In genomic region chr13:93345854-93346253, GRCm38 (mm10) we compare ENCODE assay signal across 31 mouse cellular contexts. TPM values are rescaled to one million over a fixed set of nuclear protein-coding genes. Genes with fewer than 3 reads are reported as not detected.
DNase-seq lines count a peak whose midpoint lies in the region; ATAC-seq and TF ChIP-seq lines count a peak whose summit lies in the region.
"Had no signal": no experiment of that assay in that cellular context is flagged by ENCODE, and none has a peak within 500 bp of the region (broad histone marks: within the 10 kb centered on the region; RNA-seq: fewer than 3 reads in every experiment).

No protein-coding gene starts in this region.

- peak in 1 of 2 experiments; percentile 50; a peak in 3 of 4 replicates for TF ChIP-seq EP300 in MEL (IDR thresholded peaks at IDR 0.05; ENCODE audit: low read depth in 1 of 2, low read length in 2 of 2)

- no peak for DNase-seq in MEL (ENCODE audit: low read depth, low spot score)
- peak; percentile 26 for DNase-seq in liver, embryonic 13.5 days
- DNase-seq in heart, adult 8-10 months (ENCODE audit: low spot score): no peak
- no peak for DNase-seq in urinary bladder, postnatal 36 days (ENCODE audit: low spot score in 2 of 2)
- DNase-seq in left cerebral cortex, adult 11 months (ENCODE audit: low spot score): no peak
- DNase-seq: adrenal gland, postnatal 10 days; cerebellum, adult 18-20 months; cerebellum, postnatal 10 days; forebrain, postnatal 0 days; heart, adult 2 months; heart, postnatal 10 days; kidney, postnatal 14 days; lung, adult 18-20 months; retina, postnatal 1 day; right cerebral cortex, postnatal 25 days; thymus, adult 18-20 months; thymus, postnatal 25 days had no signal

- H3K36me3 ChIP-seq in MEL (ENCODE audit: control insufficient read depth in 1 of 2, insufficient read depth in 2 of 2, low read length in 2 of 2): peaks cover 5 to 37% of the 10 kb centered on the region in 2 experiments; a peak in 3 of 4 replicates
- no peaks in the 10 kb centered on the region for H3K36me3 ChIP-seq in liver, embryonic 13.5 days

- TF ChIP-seq POLR2A in MEL (IDR thresholded peaks at IDR 0.05; ENCODE audit: control insufficient read depth in 1 of 2, insufficient read depth in 1 of 2, low read depth in 1 of 2, low read length in 2 of 2, poor library complexity in 1 of 2): no peak

- 32% methylated on average over 3 of the region's 3 CpGs for WGBS in liver, embryonic 13.5 days (ENCODE audit: insufficient replicate concordance)

- H3K9ac ChIP-seq in MEL (ENCODE audit: control insufficient read depth, low read depth, low read length, poor library complexity, severe bottlenecking): no peak overlapping the region
- H3K9ac ChIP-seq in liver, embryonic 13.5 days: no peak overlapping the region
- H3K9ac ChIP-seq: embryonic facial prominence, embryonic 13.5 days; forebrain, embryonic 12.5 days; forebrain, postnatal 0 days; heart, embryonic 13.5 days; hindbrain, embryonic 14.5 days; limb, embryonic 12.5 days; midbrain, embryonic 12.5 days had no signal

- peaks cover 18 to 37% of the 10 kb centered on the region in 2 experiments for H3K4me1 ChIP-seq in MEL (ENCODE audit: control insufficient read depth in 1 of 2, insufficient read depth in 2 of 2, low read length in 2 of 2)
- peaks cover 42% of the 10 kb centered on the region for H3K4me1 ChIP-seq in liver, embryonic 13.5 days (replicated peaks)
- H3K4me1 ChIP-seq: embryonic facial prominence, embryonic 13.5 days; forebrain, embryonic 12.5 days; limb, embryonic 12.5 days; midbrain, embryonic 12.5 days had no signal

- no peaks in the 10 kb centered on the region for H3K9me3 ChIP-seq in MEL (replicated peaks; ENCODE audit: insufficient read depth, low read length)
- no peaks in the 10 kb centered on the region for H3K9me3 ChIP-seq in liver, embryonic 13.5 days (replicated peaks)
- H3K9me3 ChIP-seq: embryonic facial prominence, embryonic 13.5 days; forebrain, embryonic 12.5 days; heart, embryonic 13.5 days; limb, embryonic 12.5 days; midbrain, embryonic 12.5 days had no signal

- no peaks in the 10 kb centered on the region for H3K27me3 ChIP-seq in MEL (ENCODE audit: control insufficient read depth in 1 of 2, insufficient read depth in 2 of 2, low read length in 2 of 2)
- no peaks in the 10 kb centered on the region for H3K27me3 ChIP-seq in liver, embryonic 13.5 days
- H3K27me3 ChIP-seq: embryonic facial prominence, embryonic 13.5 days; forebrain, embryonic 12.5 days; heart, embryonic 13.5 days; limb, embryonic 12.5 days; midbrain, embryonic 12.5 days had no signal

- no peak overlapping the region for H3K4me3 ChIP-seq in MEL (ENCODE audit: control insufficient read depth in 1 of 2, insufficient read depth in 1 of 2, low read depth in 2 of 2, low read length in 2 of 2)
- no peak overlapping the region for H3K4me3 ChIP-seq in liver, embryonic 13.5 days (replicated peaks)
- H3K4me3 ChIP-seq: embryonic facial prominence, embryonic 13.5 days; erythroblast, embryonic 14.5 days; forebrain, embryonic 12.5 days; heart, adult 2 months; heart, embryonic 13.5 days; left cerebral cortex, adult 2 months; limb, embryonic 12.5 days; midbrain, embryonic 12.5 days had no signal

- H3K4me2 ChIP-seq in liver, embryonic 13.5 days: 0 out of 2 replicates have a peak overlapping the region, but pooled peaks have one; percentile 1
- H3K4me2 ChIP-seq: embryonic facial prominence, embryonic 13.5 days; forebrain, embryonic 12.5 days; heart, embryonic 13.5 days; hindbrain, embryonic 14.5 days; limb, embryonic 12.5 days; midbrain, embryonic 12.5 days had no signal

- no peak for TF ChIP-seq RAD21 in MEL (IDR thresholded peaks at IDR 0.05; ENCODE audit: low read depth, low read length)

- ATAC-seq in erythroblast, adult 5-6 weeks (replicated peaks; ENCODE audit: low FRiP score, poor library complexity, severe bottlenecking): peak; percentile 45
- ATAC-seq in liver, embryonic 13.5 days (ENCODE audit: low read depth): peak; percentile 91
- peak; percentile 59 for ATAC-seq in megakaryocyte progenitor cell, adult 5-6 weeks (replicated peaks; ENCODE audit: poor library complexity)
- ATAC-seq: CD4-positive, CD25-positive, alpha-beta regulatory T cell, adult 4 months; forebrain, postnatal 0 days; intestine, postnatal 0 days; lung, postnatal 0 days had no signal

- TF ChIP-seq CTCF in MEL (IDR thresholded peaks at IDR 0.05 in 2 of 3, conservative IDR thresholded peaks at IDR 0.05 in 1 of 3; ENCODE audit: control insufficient read depth in 1 of 3, insufficient read depth in 1 of 3, low read depth in 2 of 3, low read length in 3 of 3, poor library complexity in 1 of 3, severe bottlenecking in 1 of 3): no peak

- H3K79me2 ChIP-seq in MEL (ENCODE audit: control insufficient read depth, insufficient read depth, low read length, poor library complexity): peaks cover 5% of the 10 kb centered on the region

- no peak overlapping the region for H3K27ac ChIP-seq in MEL (ENCODE audit: control insufficient read depth, low read depth, low read length)
- H3K27ac ChIP-seq in liver, embryonic 13.5 days: peak overlapping the region; percentile 69
- H3K27ac ChIP-seq: embryonic facial prominence, embryonic 13.5 days; forebrain, embryonic 12.5 days; heart, adult 2 months; heart, embryonic 13.5 days; hindbrain, embryonic 14.5 days; left cerebral cortex, adult 2 months; limb, embryonic 12.5 days; macrophage; midbrain, embryonic 12.5 days had no signal

TF ChIP-seq in MEL, 35 proteins besides CTCF, POLR2A, EP300 and RAD21:
- TF ChIP-seq ZC3H11A (IDR thresholded peaks at IDR 0.05; ENCODE audit: low read depth, low read length) (no peak), TCF12 (IDR thresholded peaks at IDR 0.05; ENCODE audit: low read depth, low read length) (peak; percentile 69), RCOR1 (IDR thresholded peaks at IDR 0.05; ENCODE audit: low read depth, low read length) (peak; percentile 37; the same call in 1 of the 2 replicates), GATA1 (IDR thresholded peaks at IDR 0.05; ENCODE audit: low read depth, low read length) (peak; percentile 66; the same call in 1 of the 2 replicates), ETS1 (IDR thresholded peaks at IDR 0.05; ENCODE audit: low read depth, low read length) (0 out of 2 replicates have a peak, but pooled peaks have one; percentile 43), MAX (IDR thresholded peaks at IDR 0.05; ENCODE audit: low read length) (0 out of 2 replicates have a peak, but pooled peaks have one; percentile 27), UBTF (IDR thresholded peaks at IDR 0.05; ENCODE audit: borderline replicate concordance, insufficient read depth, low read depth, low read length) (no peak)

RNA-seq across cellular contexts. Expression of gene Homer1, which starts 46.4 kb away (rescaled TPM):
- 20.6 and 23.1 TPM in 2 replicates for total RNA-seq in MEL (2012; rRNA removed)
- 10 to 100 TPM in 1 of 2 experiments, not detected in 1; 19.5 TPM for polyA plus RNA-seq in MEL (2012; ENCODE audit: insufficient read depth in 1 of 2, insufficient read length in 2 of 2, low read depth in 1 of 2, low replicate concordance in 2 of 2, missing spikeins in 1 of 2)
- 4.2 and 11.3 TPM in 2 replicates for total RNA-seq in erythroblast, adult 5-6 weeks (2015; ENCODE audit: low replicate concordance)
- total RNA-seq in erythroblast, adult 5-6 weeks (2017; ENCODE audit: low replicate concordance): 5.9 and 8.9 TPM in 2 replicates
- 2.3 and 3.2 TPM in 2 replicates for polyA plus RNA-seq in liver, embryonic 13.5 days (2015; fragmentation: Nextera tagmentation; extraction: Ambion mirVana)
- 9.2 and 10.6 TPM in 2 replicates for total RNA-seq in megakaryocyte progenitor cell, adult 5-6 weeks (2015)
- total RNA-seq in megakaryocyte progenitor cell, adult 5-6 weeks (2017): 10.7 and 13.7 TPM in 2 replicates
- total RNA-seq in heart, adult 8-10 months (2022): 10 to 100 TPM; 56.1 to 67.6 (median 57.1) TPM
